Mouse (Mus musculus): ENCODE data around the gene Aim2. TPM values are rescaled to one million over a fixed set of nuclear protein-coding genes. Genes with fewer than 3 reads are reported as not detected.

Aim2 gene
- polyA plus RNA-seq, 1 experiment, result 1.5 TPM

GRCm38 (mm10) chr1:173432411-173432810 is 81.7 kb downstream of the Aim2 start:
- Histone ChIP-seq H3K27me3 (ENCODE audit: control insufficient read depth, insufficient read depth, low read length) (no peaks in the 10 kb centered on the region), H3K4me1 (ENCODE audit: control insufficient read depth, insufficient read depth, insufficient read length, low read length) (no peaks in the 10 kb centered on the region; the same call in 1 of the 2 replicates), H3K36me3 (ENCODE audit: control insufficient read depth, insufficient read depth, low read length) (no peaks in the 10 kb centered on the region), H3K4me3 (ENCODE audit: low read depth, low read length) (no peak overlapping the region), H3K27ac (ENCODE audit: insufficient read depth, low read depth, low read length) (no peak overlapping the region)
- 74% methylated on average over 2 of the region's 2 CpGs for WGBS
- TF ChIP-seq CTCF (IDR thresholded peaks at IDR 0.05; ENCODE audit: extremely low read depth, insufficient read length, insufficient replicate concordance, low read depth, low read length), result no peak
- TF ChIP-seq POLR2A (IDR thresholded peaks at IDR 0.05; ENCODE audit: low read depth, low read length), result no peak

- Histone ChIP-seq H3K36me3 (ENCODE audit: control insufficient read depth, insufficient read depth, low read length) (no peaks in the 10 kb centered on the region), H3K27me3 (ENCODE audit: control insufficient read depth, insufficient read depth, low read length) (no peaks in the 10 kb centered on the region), H3K4me3 (ENCODE audit: low read depth, low read length) (no peak overlapping the region), H3K27ac (ENCODE audit: insufficient read depth, low read depth, low read length) (peak overlapping the region; percentile 71; the same call in 1 of the 2 replicates), H3K4me1 (ENCODE audit: control insufficient read depth, insufficient read depth, insufficient read length, low read length) (no peaks in the 10 kb centered on the region; the same call in 1 of the 2 replicates)
- TF ChIP-seq POLR2A (IDR thresholded peaks at IDR 0.05; ENCODE audit: low read depth, low read length), result no peak
- TF ChIP-seq CTCF (IDR thresholded peaks at IDR 0.05; ENCODE audit: extremely low read depth, insufficient read length, insufficient replicate concordance, low read depth, low read length), result no peak
- whole genome bisulfite sequencing, result 49% methylated on average over 6 of the region's 6 CpGs
Observed at GRCm38 (mm10) chr1:173437161-173437953, 86.7 kb downstream of the Aim2 start.

- no peaks in the 10 kb centered on the region for H3K27me3 ChIP-seq (ENCODE audit: control insufficient read depth, insufficient read depth, low read length)
- TF ChIP-seq CTCF (IDR thresholded peaks at IDR 0.05; ENCODE audit: extremely low read depth, insufficient read length, insufficient replicate concordance, low read depth, low read length) (no peak), POLR2A (IDR thresholded peaks at IDR 0.05; ENCODE audit: low read depth, low read length) (no peak)
- WGBS, result 16% methylated on average over 1 of the region's 1 CpGs
- H3K36me3 ChIP-seq (ENCODE audit: control insufficient read depth, insufficient read depth, low read length), result no peaks in the 10 kb centered on the region; the same call in 1 of the 2 replicates
- H3K27ac ChIP-seq (ENCODE audit: insufficient read depth, low read depth, low read length), result 0 out of 2 replicates have a peak overlapping the region, but pooled peaks have one; percentile 31
- H3K4me3 ChIP-seq (ENCODE audit: low read depth, low read length), result no peak overlapping the region
- H3K4me1 ChIP-seq (ENCODE audit: control insufficient read depth, insufficient read depth, insufficient read length, low read length), result no peaks in the 10 kb centered on the region; the same call in 1 of the 2 replicates
Observed at GRCm38 (mm10) chr1:173440681-173441080, 90.0 kb downstream of the Aim2 start.

- H3K27me3 ChIP-seq (ENCODE audit: control insufficient read depth, insufficient read depth, low read length), result no peaks in the 10 kb centered on the region
- no peaks in the 10 kb centered on the region; the same call in 1 of the 2 replicates for H3K4me1 ChIP-seq (ENCODE audit: control insufficient read depth, insufficient read depth, insufficient read length, low read length)
- WGBS, result 55% methylated on average over 4 of the region's 4 CpGs
- no peaks in the 10 kb centered on the region; the same call in 1 of the 2 replicates for H3K36me3 ChIP-seq (ENCODE audit: control insufficient read depth, insufficient read depth, low read length)
- 0 out of 2 replicates have a peak overlapping the region, but pooled peaks have one; percentile 10 for H3K4me3 ChIP-seq (ENCODE audit: low read depth, low read length)
- TF ChIP-seq POLR2A (IDR thresholded peaks at IDR 0.05; ENCODE audit: low read depth, low read length) (no peak), CTCF (IDR thresholded peaks at IDR 0.05; ENCODE audit: extremely low read depth, insufficient read length, insufficient replicate concordance, low read depth, low read length) (no peak)
- H3K27ac ChIP-seq (ENCODE audit: insufficient read depth, low read depth, low read length), result peak overlapping the region; percentile 78
Observed at GRCm38 (mm10) chr1:173441210-173441609, 90.5 kb downstream of the Aim2 start.

GRCm38 (mm10) chr1:173443061-173443460 is 92.4 kb downstream of the Aim2 start:
- Histone ChIP-seq H3K36me3 (ENCODE audit: control insufficient read depth, insufficient read depth, low read length) (no peaks in the 10 kb centered on the region; the same call in 1 of the 2 replicates), H3K4me1 (ENCODE audit: control insufficient read depth, insufficient read depth, insufficient read length, low read length) (no peaks in the 10 kb centered on the region), H3K4me3 (ENCODE audit: low read depth, low read length) (no peak overlapping the region), H3K27ac (ENCODE audit: insufficient read depth, low read depth, low read length) (no peak overlapping the region), H3K27me3 (ENCODE audit: control insufficient read depth, insufficient read depth, low read length) (no peaks in the 10 kb centered on the region)
- TF ChIP-seq CTCF (IDR thresholded peaks at IDR 0.05; ENCODE audit: extremely low read depth, insufficient read length, insufficient replicate concordance, low read depth, low read length) (no peak), POLR2A (IDR thresholded peaks at IDR 0.05; ENCODE audit: low read depth, low read length) (no peak)
- WGBS, result 86% methylated on average over 1 of the region's 1 CpGs

DNA sequence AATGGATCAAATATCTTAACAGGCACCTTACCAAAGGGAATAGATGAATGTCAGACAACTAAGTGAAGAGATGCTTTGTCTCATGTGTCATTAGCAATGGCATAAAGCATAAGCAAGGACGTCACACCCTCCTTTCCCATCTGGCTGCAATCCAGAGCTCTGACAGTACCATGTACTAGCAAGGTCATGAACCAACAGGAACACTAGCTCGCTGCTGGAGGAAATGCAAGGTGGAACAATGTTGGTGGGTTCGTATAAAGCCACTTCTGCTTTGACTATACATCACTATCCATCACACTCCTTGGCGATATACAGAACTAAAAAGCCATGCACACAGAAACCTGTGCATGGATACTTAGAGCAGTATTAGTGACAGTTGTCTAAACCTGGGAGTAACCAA is 96.4 kb downstream of the Aim2 start:
- 60% methylated on average over 4 of the region's 4 CpGs for WGBS
- H3K27me3 ChIP-seq (ENCODE audit: control insufficient read depth, insufficient read depth, low read length), result no peaks in the 10 kb centered on the region
- H3K4me3 ChIP-seq (ENCODE audit: low read depth, low read length), result no peak overlapping the region
- TF ChIP-seq CTCF (IDR thresholded peaks at IDR 0.05; ENCODE audit: extremely low read depth, insufficient read length, insufficient replicate concordance, low read depth, low read length), result no peak
- TF ChIP-seq POLR2A (IDR thresholded peaks at IDR 0.05; ENCODE audit: low read depth, low read length), result no peak
- H3K4me1 ChIP-seq (ENCODE audit: control insufficient read depth, insufficient read depth, insufficient read length, low read length), result no peaks in the 10 kb centered on the region
- no peak overlapping the region for H3K27ac ChIP-seq (ENCODE audit: insufficient read depth, low read depth, low read length)
- H3K36me3 ChIP-seq (ENCODE audit: control insufficient read depth, insufficient read depth, low read length), result no peaks in the 10 kb centered on the region; the same call in 1 of the 2 replicates

DNA sequence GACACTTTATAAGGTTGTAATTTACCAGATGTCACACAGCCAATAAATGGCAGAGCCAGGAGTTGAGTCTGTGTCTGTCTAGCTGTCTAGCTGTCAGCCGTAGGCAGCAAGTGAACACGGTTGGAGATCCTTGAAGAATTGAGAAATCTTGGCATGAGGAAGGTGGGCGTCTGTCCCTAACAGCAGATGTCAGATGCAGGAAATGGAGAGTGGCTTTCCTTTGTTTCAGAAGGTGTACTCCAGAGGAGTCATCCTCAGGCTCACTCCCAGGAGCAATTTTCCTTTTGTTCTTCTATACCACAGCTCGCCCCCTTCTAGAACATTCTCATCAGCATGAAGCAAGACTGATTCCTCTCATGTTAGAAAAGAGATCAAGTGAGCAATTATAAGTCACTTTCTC is 99.9 kb downstream of the Aim2 start:
- H3K36me3 ChIP-seq (ENCODE audit: control insufficient read depth, insufficient read depth, low read length), result no peaks in the 10 kb centered on the region
- no peaks in the 10 kb centered on the region for H3K27me3 ChIP-seq (ENCODE audit: control insufficient read depth, insufficient read depth, low read length)
- no peak overlapping the region for H3K27ac ChIP-seq (ENCODE audit: insufficient read depth, low read depth, low read length)
- 87% methylated on average over 4 of the region's 4 CpGs for WGBS
- H3K4me1 ChIP-seq (ENCODE audit: control insufficient read depth, insufficient read depth, insufficient read length, low read length), result no peaks in the 10 kb centered on the region
- H3K4me3 ChIP-seq (ENCODE audit: low read depth, low read length), result no peak overlapping the region
- TF ChIP-seq POLR2A (IDR thresholded peaks at IDR 0.05; ENCODE audit: low read depth, low read length), result no peak
- TF ChIP-seq CTCF (IDR thresholded peaks at IDR 0.05; ENCODE audit: extremely low read depth, insufficient read length, insufficient replicate concordance, low read depth, low read length), result no peak
